Mouse (Mus musculus) lung, embryonic 15.5 days (tissue): ENCODE data around the gene Cd300lf. TPM values are rescaled to one million over a fixed set of nuclear protein-coding genes. Genes with fewer than 3 reads are reported as not detected.
A peak's percentile ranks its signal among the peaks of the same experiment; 100 is the strongest.

Source experiments
- ATAC-seq: fragments of 200-750 bp; cut with Nextera tagmentation; 2 replicates; pipeline ENCODE4 v1.8.0; 2017; ENCODE audit warnings: moderate number of reproducible peaks, borderline replicate concordance; ENCODE audit not compliant: low FRiP score, low TSS enrichment; ENCODE audit errors: extremely low read depth
- H3K27ac ChIP-seq: fragments of 300-500 bp; sonication (generic); 2 replicates; pipeline ENCODE4 v1.5.1; 2015; ENCODE audit warnings: moderate library complexity, mild to moderate bottlenecking, inconsistent platforms
- H3K27me3 ChIP-seq: fragments of 300-500 bp; sonication (generic); 2 replicates; pipeline ENCODE4 v1.6.1; 2015; ENCODE audit warnings: inconsistent platforms
- H3K36me3 ChIP-seq: fragments of 300-500 bp; sonication (generic); 2 replicates; pipeline ENCODE4 v1.6.1; 2015; ENCODE audit warnings: inconsistent platforms
- H3K4me1 ChIP-seq: fragments of 300-500 bp; sonication (generic); 2 replicates; pipeline ENCODE4 v1.6.1; 2015; ENCODE audit warnings: inconsistent platforms
- H3K4me2 ChIP-seq: fragments of 300-500 bp; sonication (generic); 2 replicates; pipeline ENCODE4 v1.6.1; 2015; ENCODE audit warnings: inconsistent platforms, mild to moderate bottlenecking, moderate library complexity
- H3K4me3 ChIP-seq: fragments of 300-500 bp; sonication (generic); 2 replicates; pipeline ENCODE4 v1.5.1; 2015; ENCODE audit warnings: mild to moderate bottlenecking, inconsistent platforms
- H3K9ac ChIP-seq: fragments of 300-500 bp; sonication (generic); 2 replicates; pipeline ENCODE4 v1.6.1; 2015; ENCODE audit warnings: inconsistent platforms
- H3K9me3 ChIP-seq: fragments of 300-500 bp; sonication (generic); 2 replicates; pipeline ENCODE4 v1.6.1; 2016; ENCODE audit warnings: inconsistent platforms
- WGBS: fragments of 180-500 bp; shearing (Covaris S2); methylation state at CpG from one replicate; pipeline ENCODE4 v1.1.7; 2015; 5-methylcytosine and 5-hydroxymethylcytosine counted together
- polyA plus RNA-seq: library from polyadenylated mRNA; unstranded; fragments of >200 nt; fragmentation: Nextera tagmentation; extraction: Ambion mirVana; gene quantifications from 2 replicates; pipeline ENCODE4 v1.2.1, GENCODE M21; 2015

Cd300lf gene
- polyA plus RNA-seq, 1 experiment from 2014 or later = 1.8 TPM

DNA sequence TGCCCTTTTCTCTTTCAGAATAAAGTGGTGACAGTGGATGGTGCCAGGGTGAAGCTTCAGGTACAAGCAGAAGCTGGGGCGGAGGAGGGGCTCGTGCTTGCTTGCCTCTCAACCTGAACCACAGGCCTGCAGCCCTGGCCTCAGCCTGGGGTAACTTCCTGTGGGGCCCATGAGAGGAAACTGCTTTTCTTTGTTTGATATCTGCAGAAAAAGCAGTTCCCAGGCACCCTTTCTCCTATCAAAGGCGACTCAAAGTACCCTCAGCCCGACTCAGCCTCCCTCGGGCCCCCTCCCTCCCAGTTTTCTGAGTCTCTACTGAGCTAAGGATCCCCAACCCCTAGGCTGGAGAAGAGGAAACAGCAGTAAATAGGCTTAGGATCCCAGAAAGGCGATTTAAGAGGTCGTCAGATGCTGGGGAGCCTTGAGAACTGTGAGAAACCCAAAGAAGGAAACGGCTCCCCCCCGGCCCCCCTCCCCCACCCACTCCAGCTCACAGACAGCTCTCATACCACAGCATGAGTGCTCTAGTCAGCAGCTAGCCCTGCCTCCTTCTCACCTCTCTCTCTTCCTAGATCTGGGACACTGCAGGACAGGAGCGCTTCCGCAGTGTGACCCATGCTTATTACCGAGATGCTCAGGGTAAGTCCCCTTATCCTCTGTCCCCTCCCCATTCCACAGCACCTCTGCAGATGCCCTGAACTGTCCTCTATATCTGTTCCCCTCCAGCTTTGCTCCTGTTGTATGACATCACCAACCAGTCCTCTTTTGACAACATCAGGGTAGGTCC, 24.3 kb upstream of the Cd300lf start:
- H3K27ac ChIP-seq = peak overlapping the region; percentile 56
- no peak overlapping the region for H3K9ac ChIP-seq
- ATAC-seq = no peak
- peak overlapping the region; percentile 20; the same call in 1 of the 2 replicates for H3K4me2 ChIP-seq
- no peaks in the 10 kb centered on the region for H3K36me3 ChIP-seq
- peaks cover 39% of the 10 kb centered on the region for H3K4me1 ChIP-seq
- peaks cover 33% of the 10 kb centered on the region for H3K27me3 ChIP-seq
- no peak overlapping the region for H3K4me3 ChIP-seq
- 17% methylated on average over 12 of the region's 12 CpGs for WGBS
- no peaks in the 10 kb centered on the region for H3K9me3 ChIP-seq

- Histone ChIP-seq H3K9me3 (no peaks in the 10 kb centered on the region), H3K27me3 (peaks cover 35% of the 10 kb centered on the region), H3K4me1 (peaks cover 20% of the 10 kb centered on the region), H3K27ac (no peak overlapping the region), H3K36me3 (no peaks in the 10 kb centered on the region), H3K9ac (no peak overlapping the region), H3K4me3 (no peak overlapping the region), H3K4me2 (no peak overlapping the region)
- 5% methylated on average over 5 of the region's 5 CpGs for WGBS
- no peak for ATAC-seq
Observed at GRCm38 (mm10) chr11:115155053-115155634, 21.4 kb upstream of the Cd300lf start.

GRCm38 (mm10) chr11:115153699-115154292, 20.0 kb upstream of the Cd300lf start:
- H3K4me3 ChIP-seq = peak overlapping the region; percentile 34

GRCm38 (mm10) chr11:115153088-115153487, 19.3 kb upstream of the Cd300lf start:
- H3K36me3 ChIP-seq = no peaks in the 10 kb centered on the region
- no peak for ATAC-seq
- peak overlapping the region; percentile 54; the same call in 1 of the 2 replicates for H3K4me2 ChIP-seq
- H3K27ac ChIP-seq = no peak overlapping the region
- H3K4me1 ChIP-seq = peaks cover 11% of the 10 kb centered on the region
- no peak overlapping the region for H3K4me3 ChIP-seq
- no peaks in the 10 kb centered on the region for H3K9me3 ChIP-seq
- peaks cover 35% of the 10 kb centered on the region for H3K27me3 ChIP-seq
- no peak overlapping the region for H3K9ac ChIP-seq
- 72% methylated on average over 9 of the region's 9 CpGs for WGBS

More at GRCm38 (mm10) chr11:115153699-115154292, 20.0 kb upstream of the Cd300lf start:
- Histone ChIP-seq H3K27ac (no peak overlapping the region), H3K36me3 (no peaks in the 10 kb centered on the region), H3K9ac (0 out of 2 replicates have a peak overlapping the region, but pooled peaks have one; percentile 6), H3K4me2 (peak overlapping the region; percentile 54), H3K4me1 (peaks cover 18% of the 10 kb centered on the region), H3K27me3 (peaks cover 35% of the 10 kb centered on the region), H3K9me3 (no peaks in the 10 kb centered on the region)
- under 1% methylated on average over 35 of the region's 35 CpGs for WGBS
- ATAC-seq = peak; percentile 51; the same call in 1 of the 2 replicates

GRCm38 (mm10) chr11:115151755-115152429, 18.1 kb upstream of the Cd300lf start:
- Histone ChIP-seq H3K36me3 (no peaks in the 10 kb centered on the region), H3K9ac (no peak overlapping the region), H3K27me3 (peaks cover 35% of the 10 kb centered on the region), H3K27ac (no peak overlapping the region), H3K4me1 (peaks cover 9% of the 10 kb centered on the region), H3K9me3 (no peaks in the 10 kb centered on the region), H3K4me3 (peak overlapping the region; percentile 31), H3K4me2 (peak overlapping the region; percentile 56)
- peak; percentile 73; the same call in 1 of the 2 replicates for ATAC-seq
- 6% methylated on average over 15 of the region's 15 CpGs for WGBS

DNA sequence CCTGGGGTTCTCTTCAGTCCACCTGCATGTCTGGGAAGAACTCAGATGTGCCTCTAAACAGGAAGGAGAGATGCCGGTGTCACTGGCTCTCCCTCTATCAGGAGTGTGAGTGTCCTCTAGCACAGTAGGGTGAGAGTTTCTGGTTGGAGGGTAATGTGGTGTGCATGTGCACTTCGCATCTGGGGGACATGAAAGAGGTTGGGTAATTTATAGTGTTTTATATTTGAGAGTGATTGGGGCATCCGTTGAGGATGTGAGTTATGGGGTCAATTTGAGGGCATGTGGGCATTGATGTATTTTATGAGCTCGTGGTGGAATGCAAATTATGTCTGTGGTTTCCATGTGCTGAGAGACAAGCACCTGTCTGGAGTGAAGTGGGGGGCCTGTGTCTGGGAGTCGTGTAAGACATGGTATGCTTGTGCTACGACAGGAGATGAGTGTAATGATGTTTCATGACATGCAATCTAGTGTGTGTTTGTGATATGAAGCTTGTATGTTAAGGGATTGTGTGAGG, 17.0 kb upstream of the Cd300lf start:
- peaks cover 9% of the 10 kb centered on the region for H3K4me1 ChIP-seq

DNA sequence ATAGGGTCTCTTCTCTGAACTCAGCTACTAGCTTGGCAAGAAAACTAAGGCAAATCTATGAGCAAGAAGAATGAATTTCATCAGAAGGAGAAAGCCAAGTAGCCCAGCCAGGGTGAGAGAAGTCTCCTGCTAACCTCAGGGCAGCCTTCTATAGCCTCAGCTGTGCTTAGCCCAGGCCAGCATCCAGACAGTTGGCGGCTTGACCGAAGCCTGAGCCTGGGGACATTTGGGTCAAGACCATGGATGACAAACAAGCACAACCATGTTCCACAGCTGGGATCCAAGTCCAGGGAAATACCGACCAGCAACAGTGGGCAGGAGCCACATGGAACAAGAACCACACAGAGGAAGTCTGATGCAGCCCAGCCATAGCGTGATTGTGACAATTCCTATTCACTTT, 14.0 kb upstream of the Cd300lf start:
- 78% methylated on average over 4 of the region's 4 CpGs for WGBS
- Histone ChIP-seq H3K27me3 (peaks cover 8% of the 10 kb centered on the region; the same call in 1 of the 2 replicates), H3K36me3 (no peaks in the 10 kb centered on the region), H3K4me2 (no peak overlapping the region), H3K4me3 (no peak overlapping the region), H3K4me1 (no peaks in the 10 kb centered on the region), H3K9ac (no peak overlapping the region), H3K9me3 (no peaks in the 10 kb centered on the region), H3K27ac (no peak overlapping the region)
- ATAC-seq = no peak

More for the DNA sequence above, 17.0 kb upstream of the Cd300lf start:
- no peak overlapping the region for H3K4me3 ChIP-seq
- ATAC-seq = no peak
- H3K36me3 ChIP-seq = no peaks in the 10 kb centered on the region
- 39% methylated on average over 6 of the region's 6 CpGs for WGBS
- no peak overlapping the region for H3K27ac ChIP-seq
- H3K4me2 ChIP-seq = no peak overlapping the region
- H3K9ac ChIP-seq = no peak overlapping the region
- H3K27me3 ChIP-seq = peaks cover 30% of the 10 kb centered on the region
- no peaks in the 10 kb centered on the region for H3K9me3 ChIP-seq

GRCm38 (mm10) chr11:115141970-115142369, 8.2 kb upstream of the Cd300lf start:
- Histone ChIP-seq H3K9ac (no peak overlapping the region), H3K4me1 (no peaks in the 10 kb centered on the region), H3K27me3 (peaks cover 4% of the 10 kb centered on the region; the same call in 1 of the 2 replicates), H3K4me3 (no peak overlapping the region), H3K4me2 (no peak overlapping the region), H3K27ac (no peak overlapping the region), H3K9me3 (no peaks in the 10 kb centered on the region), H3K36me3 (no peaks in the 10 kb centered on the region)
- no peak for ATAC-seq
- 74% methylated on average over 2 of the region's 2 CpGs for WGBS

DNA sequence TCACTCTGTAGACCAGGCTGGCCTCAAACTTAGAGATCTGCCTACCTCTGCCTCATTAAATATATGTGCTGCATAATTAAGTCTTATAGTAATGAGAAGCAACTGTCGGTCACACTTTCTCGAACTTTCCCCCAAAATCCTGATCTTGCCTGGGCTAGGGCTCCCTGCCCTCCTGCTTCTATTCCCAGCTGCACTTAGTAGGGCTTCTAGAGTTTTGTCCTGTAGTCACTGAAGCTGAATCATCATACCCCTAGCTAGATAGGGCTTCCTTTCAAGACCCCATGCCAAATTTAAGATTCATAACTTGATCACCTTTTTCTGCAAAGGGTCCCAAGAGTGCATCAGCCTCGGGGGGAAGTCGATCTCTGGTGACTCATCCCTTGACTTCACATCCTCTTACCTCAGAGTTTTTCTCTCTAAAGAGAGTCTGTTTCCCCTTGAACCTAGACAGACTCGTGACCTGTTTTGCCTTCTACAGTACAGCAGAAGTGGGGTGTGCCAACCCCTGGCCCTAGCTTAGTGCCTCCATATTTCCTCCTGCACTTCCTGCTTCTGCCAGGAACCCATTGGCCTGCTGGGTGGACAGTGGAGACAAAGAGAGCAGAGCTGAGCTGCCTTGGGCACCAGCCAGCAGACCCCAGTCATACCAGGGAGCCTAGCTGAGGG, 4.9 kb upstream of the Cd300lf start:
- Histone ChIP-seq H3K4me1 (no peaks in the 10 kb centered on the region), H3K36me3 (no peaks in the 10 kb centered on the region), H3K27me3 (no peaks in the 10 kb centered on the region), H3K9me3 (no peaks in the 10 kb centered on the region), H3K4me3 (no peak overlapping the region), H3K9ac (no peak overlapping the region), H3K4me2 (no peak overlapping the region), H3K27ac (no peak overlapping the region)
- 64% methylated on average over 5 of the region's 5 CpGs for WGBS
- ATAC-seq = no peak

DNA sequence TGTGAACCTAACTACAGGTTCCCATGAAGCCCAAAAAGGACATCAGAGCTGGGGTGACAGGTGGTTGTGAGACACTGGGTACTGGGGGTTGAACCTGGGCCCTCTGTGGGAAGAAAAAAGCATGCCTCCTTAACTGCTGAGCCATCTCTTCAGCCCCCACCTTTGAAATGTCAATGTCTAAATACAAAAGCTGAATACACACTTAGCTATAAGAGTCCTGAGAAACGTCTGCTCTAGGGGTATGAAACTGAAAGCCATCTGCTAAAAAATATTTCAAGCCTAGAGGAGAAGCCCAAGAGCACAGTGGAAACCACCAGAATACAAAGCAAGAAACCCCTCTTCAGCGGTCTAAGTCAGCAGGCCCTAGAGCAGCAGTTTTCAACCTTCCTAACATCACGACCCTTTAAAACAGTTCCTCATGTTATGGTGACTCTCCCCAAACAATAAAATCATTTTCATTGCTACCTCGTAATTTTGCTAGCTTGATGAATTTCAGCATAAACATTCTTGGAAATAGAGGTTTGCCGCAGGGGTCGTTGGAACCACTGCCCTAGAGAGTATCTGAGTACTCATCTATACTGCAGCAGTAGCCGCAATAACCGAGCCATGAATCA, 1.9 kb downstream of the Cd300lf start:
- Histone ChIP-seq H3K36me3 (no peaks in the 10 kb centered on the region), H3K27ac (no peak overlapping the region), H3K4me1 (no peaks in the 10 kb centered on the region), H3K9me3 (no peaks in the 10 kb centered on the region), H3K4me3 (no peak overlapping the region), H3K4me2 (no peak overlapping the region), H3K9ac (no peak overlapping the region), H3K27me3 (no peaks in the 10 kb centered on the region)
- no peak for ATAC-seq
- WGBS = 70% methylated on average over 8 of the region's 8 CpGs
